20 mouse cellular contexts compared by ENCODE assay signal in genomic region chr4:101654256-101654655, GRCm38 (mm10). TPM values are rescaled to one million over a fixed set of nuclear protein-coding genes. Genes with fewer than 3 reads are reported as not detected.
DNase-seq lines count a peak whose midpoint lies in the region; ATAC-seq and TF ChIP-seq lines count a peak whose summit lies in the region.
"Had no signal": no experiment of that assay in that cellular context is flagged by ENCODE, and none has a peak within 500 bp of the region (broad histone marks: within the 10 kb centered on the region; RNA-seq: fewer than 3 reads in every experiment).

No protein-coding gene starts in this region.

- TF ChIP-seq CTCF in gastrocnemius, adult 2 months (IDR thresholded peaks at IDR 0.05): no peak

- peak; percentile 49; the same call in 1 of the 2 replicates for ATAC-seq in embryonic facial prominence, embryonic 12.5 days (ENCODE audit: insufficient number of reproducible peaks, insufficient read depth, low FRiP score, low TSS enrichment)
- ATAC-seq in megakaryocyte-erythroid progenitor cell, adult 5-6 weeks (replicated peaks; ENCODE audit: low FRiP score, low TSS enrichment, poor library complexity, severe bottlenecking): 0 out of 2 replicates have a peak, but pooled peaks have one; percentile 16
- ATAC-seq: hindbrain, embryonic 16.5 days; midbrain, embryonic 13.5 days had no signal

- H3K4me1 ChIP-seq in embryonic facial prominence, embryonic 12.5 days: peaks cover 27% of the 10 kb centered on the region

- H3K36me3 ChIP-seq in embryonic facial prominence, embryonic 12.5 days: peaks cover 9% of the 10 kb centered on the region; the same call in 1 of the 2 replicates

- 36% methylated on average over 6 of the region's 6 CpGs for WGBS in embryonic facial prominence, embryonic 12.5 days

- no peak for DNase-seq in gastrocnemius, adult 2 months
- no peak for DNase-seq in gastrocnemius, adult 8-10 months (ENCODE audit: low spot score in 2 of 2)
- DNase-seq in liver (peak; percentile 22), MN1 (ENCODE audit: low spot score) (no peak), adipocyte (ENCODE audit: low spot score) (no peak)
- DNase-seq in urinary bladder, postnatal 25 days (ENCODE audit: low spot score): no peak
- DNase-seq: adrenal gland, postnatal 10 days; cerebellum, adult 9-11 months; gastrocnemius, postnatal 10 days; heart, postnatal 36 days; kidney, adult 11 months; kidney, postnatal 14 days; retina, postnatal 1 day had no signal

- intact Hi-C loops in gastrocnemius, adult 2 months (cut with DNase I): no loop called here

- no peak overlapping the region for H3K9ac ChIP-seq in embryonic facial prominence, embryonic 12.5 days
- H3K9ac ChIP-seq: forebrain, embryonic 12.5 days; limb, embryonic 13.5 days; midbrain, embryonic 13.5 days had no signal

- no peak overlapping the region for H3K4me3 ChIP-seq in gastrocnemius, adult 2 months
- no peak overlapping the region for H3K4me3 ChIP-seq in embryonic facial prominence, embryonic 12.5 days
- H3K4me3 ChIP-seq: forebrain, embryonic 12.5 days; limb, embryonic 13.5 days; midbrain, embryonic 13.5 days; myocyte had no signal

- no peaks in the 10 kb centered on the region for H3K27me3 ChIP-seq in embryonic facial prominence, embryonic 12.5 days
- H3K27me3 ChIP-seq: forebrain, embryonic 12.5 days; limb, embryonic 13.5 days; midbrain, embryonic 13.5 days had no signal

- H3K9me3 ChIP-seq in embryonic facial prominence, embryonic 12.5 days: no peaks in the 10 kb centered on the region
- H3K9me3 ChIP-seq: forebrain, embryonic 12.5 days; limb, embryonic 13.5 days; midbrain, embryonic 13.5 days had no signal

- H3K27ac ChIP-seq in gastrocnemius, adult 2 months: peak overlapping the region; percentile 2; the same call in 1 of the 2 replicates
- H3K27ac ChIP-seq in embryonic facial prominence, embryonic 12.5 days: peak overlapping the region; percentile 74
- H3K27ac ChIP-seq: forebrain, embryonic 12.5 days; midbrain, embryonic 13.5 days had no signal

- no peak overlapping the region for H3K4me2 ChIP-seq in embryonic facial prominence, embryonic 12.5 days (replicated peaks)
- H3K4me2 ChIP-seq: forebrain, embryonic 12.5 days; limb, embryonic 13.5 days; midbrain, embryonic 13.5 days had no signal

RNA-seq across cellular contexts. Expression of gene Leprot, which starts 6.7 kb away (rescaled TPM):
- 10 to 100 TPM in 1 of 2 experiments, 1 to 10 TPM in 1; 7.4 to 12.0 TPM for total RNA-seq in gastrocnemius, adult 2 months (2021)
- total RNA-seq in gastrocnemius, adult 8-10 months (2022): 10 to 100 TPM in 1 of 4 experiments, 1 to 10 TPM in 3; 6.4 to 10.2 (median 8.4) TPM
- polyA plus RNA-seq in embryonic facial prominence, embryonic 12.5 days (2016; fragmentation: Nextera tagmentation; extraction: Ambion mirVana): 78.9 and 82.9 TPM in 2 replicates
- total RNA-seq in megakaryocyte-erythroid progenitor cell, adult 5-6 weeks (2014; fragmentation: Nextera tagmentation): 83.3 and 103 TPM in 2 replicates
- 116 and 138 TPM in 2 replicates for total RNA-seq in megakaryocyte-erythroid progenitor cell, adult 5-6 weeks (2017)

Comparison
In these comparisons a context has a peak if more than half of its experiments do, and no peak if none do; other contexts are left out.
1. RNA of gene Leprot, which starts 6.7 kb away (total RNA-seq): 83.3 to 138 TPM in megakaryocyte-erythroid progenitor cell, adult 5-6 weeks; 7.4 to 12.0 TPM in gastrocnemius, adult 2 months and 6.4 to 10.2 TPM in gastrocnemius, adult 8-10 months; every median in the first group is over 4 times any median in the second.